Mouse (Mus musculus): ENCODE data around the gene Gatm. TPM values are rescaled to one million over a fixed set of nuclear protein-coding genes. Genes with fewer than 3 reads are reported as not detected.
A peak's percentile ranks its signal among the peaks of the same experiment; 100 is the strongest.

Gatm gene
- total RNA-seq, 2 experiments from 2014 or later, result 35.3 to 72.2 TPM

DNA sequence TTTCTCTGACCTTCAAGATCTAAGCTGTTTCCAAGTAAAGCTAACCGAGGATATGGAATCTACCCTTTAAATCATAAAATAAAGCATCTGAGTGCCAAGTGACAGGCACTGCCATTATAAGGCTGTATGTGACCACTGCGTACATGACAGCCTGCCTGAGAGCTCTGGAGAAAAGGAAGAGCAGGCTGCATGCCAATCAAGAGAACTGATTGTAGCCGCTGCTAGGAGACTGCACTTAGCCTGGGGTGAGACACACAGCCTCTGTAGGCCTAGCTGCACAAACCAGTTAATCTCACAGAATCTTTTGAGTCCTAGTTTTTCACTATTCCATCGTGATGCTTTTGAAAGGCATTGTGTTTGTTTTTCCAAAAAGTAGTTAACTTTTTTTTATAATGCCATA is 7.6 kb upstream of the Gatm start:
- intact Hi-C loops (cut with DNase I; ENCODE audit: low total_unique reads), result no loop called here
- no peak for DNase-seq

DNA sequence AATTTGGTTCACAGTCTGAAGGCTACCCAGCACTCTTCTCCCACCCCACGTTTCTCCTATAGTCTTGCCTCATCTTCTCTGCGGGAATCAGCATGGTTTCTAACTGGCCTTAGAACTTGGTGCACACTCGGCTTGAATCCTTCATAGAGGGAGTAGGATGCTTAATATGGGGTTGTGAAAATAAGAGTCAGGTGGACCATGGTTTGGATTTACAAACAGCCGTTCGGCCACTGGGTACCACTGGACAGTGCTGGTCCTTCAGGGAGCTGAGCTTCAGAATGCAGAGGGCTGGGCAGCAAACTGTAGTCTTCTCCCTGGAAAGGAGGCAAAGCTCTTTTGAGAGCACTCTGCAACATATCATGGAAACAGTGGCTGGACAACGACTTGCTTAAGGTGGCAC is 6.7 kb upstream of the Gatm start:
- DNase-seq, result no peak
- intact Hi-C loops (cut with DNase I; ENCODE audit: low total_unique reads), result no loop called here

DNA sequence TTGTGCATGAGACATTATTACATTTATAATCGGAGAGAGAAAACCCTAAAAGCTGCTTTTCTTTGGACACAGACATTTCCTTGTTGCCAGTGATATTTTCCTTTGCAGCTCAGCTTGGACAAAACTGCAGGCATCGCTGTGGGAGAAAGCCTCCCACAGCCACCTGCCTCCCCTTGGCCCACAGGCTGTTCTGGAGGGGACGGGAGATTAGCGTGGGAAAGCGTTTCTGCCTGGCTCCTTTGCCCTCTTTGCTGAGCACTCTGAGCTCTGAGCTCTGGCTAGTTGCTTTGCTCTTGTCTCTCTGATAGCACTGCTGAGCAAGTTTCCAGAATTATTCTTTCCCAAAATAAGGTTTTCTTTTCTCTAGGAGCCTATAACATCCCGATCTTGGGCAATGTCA is 5.1 kb upstream of the Gatm start:
- intact Hi-C loops (cut with DNase I; ENCODE audit: low total_unique reads), result no loop called here

DNA sequence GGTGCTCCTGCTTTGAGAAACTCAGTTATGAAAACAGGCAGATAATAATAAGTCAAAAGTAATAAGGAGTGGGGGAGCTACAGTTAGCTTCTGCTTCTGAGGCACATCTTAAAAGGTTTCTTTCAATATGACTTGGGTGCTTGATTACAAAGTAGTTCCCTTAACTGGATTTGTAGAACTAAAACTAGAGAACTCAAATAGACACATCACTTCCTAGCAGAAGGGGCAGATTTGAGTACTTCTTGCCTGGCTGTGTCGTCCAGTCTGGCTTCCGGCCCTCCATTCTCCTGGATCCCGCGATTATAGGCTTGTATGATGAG is 511 bp upstream of the Gatm start:
- no peak for DNase-seq

More for the DNA sequence above, 5.1 kb upstream of the Gatm start:
- no peak for DNase-seq

DNA sequence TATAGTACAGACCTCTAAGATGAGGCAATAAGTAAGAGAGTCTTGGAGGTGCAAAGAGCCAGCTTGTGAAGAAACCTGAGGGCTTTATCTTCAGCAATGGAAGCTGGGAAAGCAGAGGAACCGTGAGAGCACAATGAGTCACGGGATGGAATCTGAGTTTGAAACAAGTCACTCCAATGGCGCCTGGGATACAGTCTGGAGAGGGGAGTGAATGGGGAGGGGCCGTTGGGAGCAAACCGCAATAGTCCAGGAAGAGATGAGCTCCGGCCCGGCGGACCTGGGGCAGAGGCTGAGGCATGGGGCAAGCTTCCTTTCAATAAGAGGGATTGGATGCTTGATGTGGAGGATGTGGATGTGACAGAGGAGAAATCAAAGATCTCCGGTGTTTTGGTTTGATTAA is 2.3 kb downstream of the Gatm start:
- intact Hi-C loops (cut with DNase I; ENCODE audit: low total_unique reads), result loop anchor here (5.0 kb wide), 1 partner anchor 37 kb away; no protein-coding TSS in a partner anchor

More for the DNA sequence above, 511 bp upstream of the Gatm start:
- intact Hi-C loops (cut with DNase I; ENCODE audit: low total_unique reads), result no loop called here

DNA sequence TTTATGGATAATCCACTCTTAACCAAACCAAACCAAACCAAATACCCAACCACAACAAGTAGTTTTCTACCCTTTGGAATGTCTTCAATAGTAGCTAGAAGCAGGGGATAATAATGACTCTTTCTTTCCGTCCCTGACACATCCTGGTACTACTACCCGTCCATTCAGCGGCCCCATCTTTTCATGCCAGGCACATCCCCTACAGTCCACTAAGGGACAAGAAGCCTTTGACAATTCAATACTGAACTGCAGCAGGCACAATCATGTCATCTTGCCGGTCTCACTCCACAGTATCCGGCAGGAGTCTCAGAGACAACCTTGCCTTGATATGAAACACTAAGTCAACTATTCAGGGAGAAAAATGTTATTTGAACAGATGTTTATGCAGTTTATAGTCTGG is 5.3 kb downstream of the Gatm start:
- intact Hi-C loops (cut with DNase I; ENCODE audit: low total_unique reads), result loop anchor here (5.0 kb wide), 1 partner anchor 34 kb away; no protein-coding TSS in a partner anchor
- DNase-seq, result no peak

More for the DNA sequence above, 2.3 kb downstream of the Gatm start:
- no peak for DNase-seq

DNA sequence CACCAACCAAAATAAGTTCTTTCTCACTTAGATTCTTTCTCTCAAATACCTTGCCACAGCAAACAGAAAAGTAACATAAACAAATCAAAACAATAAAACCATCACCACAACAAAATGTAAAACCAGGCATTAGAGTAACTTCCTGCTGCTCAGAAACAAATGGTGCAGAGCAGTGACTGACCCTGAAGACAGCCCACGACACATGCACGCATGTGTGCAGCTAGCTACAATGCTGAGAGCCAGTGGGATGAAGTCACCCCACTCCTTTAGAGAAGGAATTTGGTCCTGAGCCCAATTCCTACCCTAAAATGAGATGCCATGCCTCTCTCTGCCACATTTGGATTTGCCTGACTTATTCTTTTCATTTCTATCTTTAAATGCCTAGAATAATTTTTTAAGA is 9.7 kb downstream of the Gatm start:
- intact Hi-C loops (cut with DNase I; ENCODE audit: low total_unique reads), result no loop called here

DNA sequence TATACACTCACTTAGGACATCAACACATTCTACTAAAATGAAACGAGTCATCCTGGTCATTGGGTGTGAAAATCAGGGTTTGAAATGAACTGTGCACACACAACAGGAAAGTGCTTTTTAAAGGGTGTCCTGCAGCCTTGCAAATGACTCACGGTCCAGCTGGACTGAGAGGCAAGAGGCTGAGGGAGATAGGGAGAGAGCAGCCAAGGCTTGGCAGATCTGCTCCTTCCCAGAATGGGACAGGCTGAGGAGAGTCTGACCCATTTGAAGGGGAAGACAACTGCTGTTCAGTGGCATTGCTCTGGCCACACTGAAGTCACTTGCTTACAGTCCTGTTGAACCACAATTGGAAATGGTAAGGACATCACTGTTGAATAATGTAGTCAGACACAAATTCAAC is 11.4 kb downstream of the Gatm start:
- DNase-seq, result peak; percentile 53
- intact Hi-C loops (cut with DNase I; ENCODE audit: low total_unique reads), result no loop called here

More for the DNA sequence above, 9.7 kb downstream of the Gatm start:
- DNase-seq, result no peak

DNA sequence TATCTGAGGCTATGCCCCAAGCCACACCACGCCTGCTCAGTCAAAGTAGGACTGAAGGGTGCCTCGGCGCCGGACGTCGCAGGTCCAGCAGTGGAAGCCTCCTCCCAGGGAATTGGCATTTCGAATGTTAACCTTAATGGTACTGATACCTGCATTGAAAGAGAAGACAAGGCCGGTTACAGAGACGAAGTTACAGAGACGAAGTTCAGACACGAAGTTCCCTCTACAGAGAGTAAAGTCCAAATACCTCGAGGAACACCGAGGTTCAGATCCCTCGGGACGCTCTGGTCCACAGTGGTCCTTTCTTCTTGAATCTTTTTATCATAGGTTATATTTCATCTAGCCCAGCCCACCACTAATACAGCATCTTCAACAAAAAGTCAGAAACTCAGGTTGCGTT is 15.6 kb downstream of the Gatm start:
- intact Hi-C loops (cut with DNase I; ENCODE audit: low total_unique reads), result no loop called here

DNA sequence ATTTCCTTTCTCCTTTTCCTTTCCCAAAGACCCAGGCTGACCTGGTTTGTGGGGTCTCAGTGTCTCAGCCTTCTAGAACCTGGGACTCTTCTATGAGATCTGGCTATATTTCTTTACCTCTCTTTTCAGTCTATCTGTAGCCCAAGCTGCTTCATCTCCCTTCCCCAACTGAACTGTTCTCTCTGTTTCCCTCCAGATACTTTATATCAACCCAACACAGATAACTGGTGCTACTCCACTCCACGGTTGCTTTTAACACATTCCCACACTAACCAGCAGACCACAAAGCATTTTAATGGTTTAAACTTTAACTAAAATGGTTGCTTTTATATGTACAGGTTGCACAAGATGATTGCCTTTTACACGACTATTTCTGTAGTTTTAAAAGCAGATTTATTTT is 19.9 kb downstream of the Gatm start:
- intact Hi-C loops (cut with DNase I; ENCODE audit: low total_unique reads), result no loop called here
- DNase-seq, result no peak

More for the DNA sequence above, 15.6 kb downstream of the Gatm start:
- DNase-seq, result no peak

DNA sequence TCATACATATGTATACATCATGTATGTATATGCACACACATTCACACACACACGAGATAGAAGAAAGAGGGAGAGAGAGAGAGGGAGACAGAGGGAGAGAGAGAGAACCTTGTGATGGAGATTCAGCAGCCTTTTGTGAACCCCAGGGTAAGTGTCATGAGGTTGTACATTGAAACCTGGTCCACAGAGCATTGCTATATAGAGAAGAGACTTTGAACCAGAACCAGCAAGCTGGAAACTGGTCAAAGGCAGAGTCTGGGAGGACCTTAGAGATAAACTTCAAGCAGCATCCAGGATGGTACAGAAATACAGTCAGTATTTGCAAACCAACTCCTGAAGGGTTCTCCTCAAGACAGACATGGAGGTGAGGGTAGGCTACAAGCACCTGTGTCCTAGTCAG is 20.8 kb downstream of the Gatm start:
- DNase-seq, result no peak
- intact Hi-C loops (cut with DNase I; ENCODE audit: low total_unique reads), result no loop called here

DNA sequence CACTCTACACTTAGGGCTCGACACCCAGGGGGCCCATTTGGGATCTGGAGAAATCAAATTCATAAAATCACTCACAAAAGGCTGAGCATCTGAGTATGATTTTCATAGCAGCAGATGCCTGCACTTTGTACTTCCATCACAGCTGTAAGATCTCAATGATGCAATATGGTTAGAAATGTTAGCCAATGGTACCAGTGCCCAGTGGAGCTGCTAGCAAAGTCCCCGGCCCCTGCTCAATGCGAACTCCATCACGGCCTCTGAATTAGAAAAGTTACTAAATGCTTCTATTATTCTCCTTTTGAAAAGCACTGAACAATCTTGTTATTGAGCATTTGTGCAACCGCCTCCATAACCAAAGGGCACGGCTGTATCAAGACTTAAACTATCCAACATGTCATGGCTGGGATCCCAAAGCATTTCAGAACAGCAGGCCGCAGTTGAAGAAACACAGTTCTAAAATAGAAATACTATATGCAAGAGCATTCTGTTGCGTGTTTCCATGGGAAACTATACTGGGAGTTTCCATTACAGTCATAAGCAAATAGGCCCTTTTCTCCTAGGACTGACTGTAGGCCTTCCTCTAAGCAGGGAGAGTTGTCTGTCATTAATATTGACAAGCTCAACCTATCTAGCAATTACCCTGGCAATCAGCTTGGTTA is 23.1 kb downstream of the Gatm start:
- DNase-seq, result no peak
- intact Hi-C loops (cut with DNase I; ENCODE audit: low total_unique reads), result no loop called here

DNA sequence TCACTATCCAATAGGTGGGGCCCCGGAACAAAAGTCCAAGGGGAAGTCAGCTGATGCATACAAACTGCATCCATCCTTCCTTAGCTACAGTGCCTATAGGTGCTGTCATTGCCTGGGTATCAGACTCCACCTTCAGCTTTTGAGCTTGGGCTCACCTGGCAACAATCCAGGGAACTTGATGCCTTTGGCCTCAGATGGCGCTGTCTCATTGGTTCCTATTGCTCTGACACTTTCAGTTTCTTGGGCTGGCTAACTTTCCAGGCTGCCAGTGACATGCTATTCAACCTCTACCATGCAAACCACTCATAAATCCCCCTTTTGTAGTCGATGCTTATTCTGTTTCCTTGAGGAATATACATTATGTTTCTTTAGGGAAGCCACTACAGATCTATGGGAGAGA is 24.8 kb downstream of the Gatm start:
- DNase-seq, result no peak
- intact Hi-C loops (cut with DNase I; ENCODE audit: low total_unique reads), result no loop called here

DNA sequence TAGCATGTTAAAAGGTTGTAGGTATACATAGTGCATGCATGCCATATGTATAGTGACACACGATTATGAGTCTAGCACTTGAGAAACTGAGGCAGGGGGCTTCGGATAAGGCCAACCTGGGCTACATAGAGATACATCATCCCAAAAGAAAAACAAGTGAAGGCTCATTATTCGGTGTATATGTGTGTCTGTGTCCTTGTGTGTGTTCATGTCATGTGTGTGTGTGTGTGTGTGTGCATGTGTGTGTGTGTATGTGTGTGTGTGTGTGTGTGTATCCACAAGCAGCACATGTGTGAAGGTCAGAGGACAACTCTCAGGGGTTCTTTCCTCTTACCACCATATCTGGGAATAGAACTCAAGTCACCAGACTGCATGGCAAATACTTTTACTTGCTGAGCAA is 28.8 kb downstream of the Gatm start:
- intact Hi-C loops (cut with DNase I; ENCODE audit: low total_unique reads), result no loop called here
- no peak for DNase-seq

DNA sequence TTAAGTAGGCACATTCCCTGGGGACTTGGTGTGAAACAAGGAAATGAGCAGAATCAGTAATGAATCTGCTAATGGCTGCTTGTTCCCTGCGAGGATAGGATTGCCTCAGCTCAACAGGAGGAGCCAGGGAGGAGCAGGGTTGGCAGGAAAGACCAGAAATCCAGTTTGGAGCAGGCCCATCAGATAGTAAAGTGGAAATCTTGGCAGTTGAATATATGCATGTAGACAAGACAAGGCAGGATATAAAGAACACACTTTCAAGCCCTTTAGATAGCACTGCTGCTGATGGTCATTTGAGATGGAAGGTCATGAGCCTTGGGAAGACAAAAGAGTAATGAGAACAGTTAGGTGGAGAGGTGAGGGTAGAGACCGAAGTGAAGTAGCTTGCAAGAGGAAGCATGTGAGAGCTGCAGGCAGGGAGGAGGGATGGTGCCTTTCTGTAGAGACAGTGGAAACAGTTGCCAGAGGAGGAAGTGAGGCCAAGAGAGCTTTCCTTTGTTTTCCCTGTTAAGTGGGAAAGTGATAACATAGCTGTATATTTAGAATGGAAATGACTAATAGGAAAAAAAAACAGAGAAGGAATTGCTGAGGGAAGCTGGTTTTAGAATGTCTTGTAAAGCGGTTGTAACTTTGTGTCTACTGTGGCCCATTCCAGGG is 29.6 kb downstream of the Gatm start:
- intact Hi-C loops (cut with DNase I; ENCODE audit: low total_unique reads), result no loop called here
- no peak for DNase-seq

DNA sequence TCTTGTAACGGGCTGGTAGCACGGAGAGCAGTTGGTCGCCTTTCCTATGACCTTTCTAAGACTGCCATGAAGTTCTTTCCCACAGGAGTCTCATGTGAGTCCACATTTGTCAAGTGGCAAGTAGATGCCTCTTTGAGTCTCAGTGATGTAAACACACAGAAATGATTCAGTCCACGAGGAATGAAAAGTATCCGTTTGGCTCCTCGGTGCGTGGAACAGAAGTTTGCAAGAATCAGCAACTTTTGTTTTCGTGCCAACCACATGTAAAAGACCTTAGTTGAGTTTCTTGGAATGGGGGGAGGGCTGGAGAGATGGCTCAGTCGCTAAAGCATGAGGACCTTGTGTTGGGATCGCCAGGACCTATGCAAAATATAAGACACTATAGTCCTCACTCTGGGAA is 30.7 kb downstream of the Gatm start:
- intact Hi-C loops (cut with DNase I; ENCODE audit: low total_unique reads), result no loop called here
- DNase-seq, result no peak

DNA sequence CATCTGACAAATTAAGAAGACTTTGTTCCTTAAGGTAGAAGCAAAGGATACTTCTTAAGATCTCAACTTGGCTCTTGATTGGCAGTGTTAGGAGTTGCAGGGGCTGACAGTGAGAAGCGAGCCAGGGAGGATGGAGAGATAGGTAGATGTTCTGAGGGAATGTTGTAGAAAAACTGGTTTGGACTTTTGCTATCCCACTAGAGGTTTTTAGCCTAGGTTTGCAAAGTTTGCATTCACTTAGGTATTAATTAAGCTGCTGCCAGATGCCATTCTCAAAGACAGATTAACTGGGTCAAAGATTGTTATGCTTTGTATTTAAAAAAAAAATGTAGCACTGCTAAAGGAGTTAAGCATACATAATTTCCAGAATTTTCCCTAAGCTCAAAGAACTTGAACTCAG is 33.8 kb downstream of the Gatm start:
- intact Hi-C loops (cut with DNase I; ENCODE audit: low total_unique reads), result no loop called here
- no peak for DNase-seq

DNA sequence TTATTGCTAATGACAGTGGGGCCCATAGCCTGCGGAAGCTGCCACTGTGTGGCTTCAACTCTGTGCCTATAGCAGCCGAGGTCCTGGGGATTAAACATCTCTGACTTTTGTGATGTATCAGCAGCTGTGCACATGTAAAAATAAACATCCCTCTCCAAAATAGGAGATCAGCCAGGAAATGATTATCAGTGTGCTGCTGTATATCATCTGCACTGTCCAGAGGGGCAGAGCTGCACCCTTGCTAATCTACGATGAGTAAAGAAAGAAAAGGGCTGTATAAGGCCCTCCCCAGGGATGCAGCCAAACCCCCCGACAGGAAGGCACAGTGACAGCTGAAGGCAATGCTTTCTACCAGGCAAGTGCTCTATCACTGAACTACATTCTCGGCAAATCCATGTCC is 34.8 kb downstream of the Gatm start:
- intact Hi-C loops (cut with DNase I; ENCODE audit: low total_unique reads), result no loop called here
- DNase-seq, result no peak

DNA sequence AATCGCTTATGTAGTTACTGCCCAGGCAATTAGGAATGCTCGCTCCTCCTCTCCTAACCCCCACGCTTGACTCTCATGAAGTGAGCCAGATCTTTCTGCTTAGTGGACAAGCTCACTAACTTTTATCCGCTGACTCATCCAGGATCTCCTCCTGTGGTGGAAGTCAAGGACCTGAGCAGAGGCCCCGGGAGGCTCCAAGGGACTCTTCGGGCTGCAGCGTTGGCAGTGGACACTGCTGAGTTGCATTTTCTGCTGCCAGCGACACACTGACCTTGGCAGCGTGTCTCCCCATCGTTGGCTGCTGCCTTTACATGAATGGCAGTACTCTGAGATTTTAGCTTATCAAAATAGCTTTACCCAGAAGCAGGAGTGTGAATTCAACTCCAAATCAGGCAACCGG is 35.6 kb downstream of the Gatm start:
- peak; percentile 62 for DNase-seq

DNA sequence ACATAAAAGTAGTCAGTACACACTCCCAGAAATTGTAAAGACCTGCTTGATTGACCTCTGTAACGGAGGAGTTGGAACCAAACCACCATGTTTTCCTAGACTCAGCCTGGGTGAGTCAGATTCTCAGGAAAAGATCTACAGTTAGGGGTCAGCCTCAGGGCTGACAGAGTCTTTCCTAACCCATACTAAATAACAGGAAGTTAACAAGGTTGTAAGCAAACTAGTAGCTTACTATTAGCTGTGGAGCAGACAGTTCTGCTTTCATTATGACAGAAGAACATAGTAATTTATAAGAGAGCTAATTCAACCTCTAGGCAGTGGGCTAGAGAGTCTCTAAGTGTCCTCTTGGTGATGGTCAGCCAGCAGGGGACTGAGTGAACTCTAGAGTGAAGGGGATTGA is 38.7 kb downstream of the Gatm start:
- no peak for DNase-seq
- intact Hi-C loops (cut with DNase I; ENCODE audit: low total_unique reads), result loop anchor here (5.0 kb wide), 1 partner anchor 35 kb away; no protein-coding TSS in a partner anchor

More for the DNA sequence above, 35.6 kb downstream of the Gatm start:
- intact Hi-C loops (cut with DNase I; ENCODE audit: low total_unique reads), result no loop called here

DNA sequence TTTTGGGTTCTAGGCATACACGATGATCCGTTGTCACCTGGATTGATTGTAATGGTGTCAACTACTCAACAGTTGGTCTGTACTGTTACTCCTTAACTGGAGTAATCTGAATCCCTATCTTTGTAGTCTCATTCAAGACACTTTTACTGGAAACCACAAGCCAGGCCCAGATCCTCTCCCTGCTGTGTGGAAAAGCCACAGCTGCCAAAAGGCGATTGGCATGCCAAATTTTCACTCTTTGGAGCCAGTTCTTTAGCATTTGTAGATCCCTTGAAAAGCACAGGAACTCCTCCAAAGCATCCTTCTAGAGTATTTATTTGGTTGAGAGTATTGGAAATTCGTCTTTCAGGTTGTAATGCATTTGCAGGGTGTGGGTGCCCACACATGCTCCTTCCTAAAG is 39.8 kb downstream of the Gatm start:
- no peak for DNase-seq
- intact Hi-C loops (cut with DNase I; ENCODE audit: low total_unique reads), result loop anchor here (5.0 kb wide), 1 partner anchor 36 kb away; no protein-coding TSS in a partner anchor
